Mouse (Mus musculus) C2C12 (cell line): ENCODE measurements around the gene Tent2. TPM values are rescaled to one million over a fixed set of nuclear protein-coding genes. Genes with fewer than 3 reads are reported as not detected.
"Not testable (repeated sequence)": the region's sequence is repeated elsewhere in the genome, so short reads cannot be mapped to it uniquely, and the experiment has no call there.

Experiments
- H3K27me3 ChIP-seq: one replicate; pipeline ENCODE4 v1.6.1; 2011; ENCODE audit not compliant: control insufficient read depth, insufficient read depth, insufficient read length
- H3K36me3 ChIP-seq: one replicate; pipeline ENCODE4 v1.6.1; 2011; ENCODE audit not compliant: control insufficient read depth, insufficient read depth
- H3K4me3 ChIP-seq: one replicate; pipeline ENCODE4 v1.5.1; 2011; ENCODE audit warnings: mild to moderate bottlenecking, control low read depth; ENCODE audit not compliant: poor library complexity, insufficient read depth, severe bottlenecking
- H3K79me2 ChIP-seq: one replicate; pipeline ENCODE4 v1.6.1; 2011; ENCODE audit not compliant: control insufficient read depth, insufficient read depth
- H3K79me3 ChIP-seq: one replicate; pipeline ENCODE4 v1.6.1; 2011; ENCODE audit warnings: low read depth, control low read depth
- H3ac ChIP-seq: one replicate; pipeline ENCODE3; 2011; ENCODE audit warnings: low read depth; ENCODE audit not compliant: control insufficient read depth, insufficient read length
- CEBPB ChIP-seq: IDR thresholded peaks from one replicate; pipeline ENCODE4 v1.6.1; 2011; ENCODE audit warnings: low read depth, mild to moderate bottlenecking, control low read depth, moderate library complexity
- CTCF ChIP-seq: IDR thresholded peaks from one replicate; pipeline ENCODE4 v1.5.1; 2011; ENCODE audit not compliant: control insufficient read depth, insufficient read depth, insufficient read length
- FOSL1 ChIP-seq: IDR thresholded peaks from one replicate; pipeline ENCODE4 v1.8.0; 2011; ENCODE audit warnings: mild to moderate bottlenecking, low read length; ENCODE audit not compliant: poor library complexity, insufficient read depth, severe bottlenecking
- MAX ChIP-seq: IDR thresholded peaks from one replicate; pipeline ENCODE4 v1.6.1; 2011; ENCODE audit warnings: mild to moderate bottlenecking, control low read depth
- MYOD1 ChIP-seq: IDR thresholded peaks from one replicate; pipeline ENCODE4 v1.6.1; 2011; ENCODE audit warnings: low read depth; ENCODE audit not compliant: control insufficient read depth, insufficient read length
- MYOG ChIP-seq: IDR thresholded peaks from one replicate; pipeline ENCODE4 v1.6.1; 2011; ENCODE audit not compliant: control insufficient read depth, insufficient read length; ENCODE audit errors: extremely low read depth
- USF1 ChIP-seq: IDR thresholded peaks from one replicate; pipeline ENCODE4 v1.6.1; 2011; ENCODE audit warnings: low read depth, mild to moderate bottlenecking, control low read depth, moderate library complexity
- polyA plus RNA-seq: library from polyadenylated mRNA; unstranded; fragments of >200 nt; fragmentation: generic; extraction: Trizol; gene quantifications from one replicate; pipeline ENCODE4 v1.2.1, GENCODE M21; 2012; ENCODE audit warnings: missing spikeins

The Tent2 gene
- polyA plus RNA-seq, 1 experiment = 8.2 TPM

DNA sequence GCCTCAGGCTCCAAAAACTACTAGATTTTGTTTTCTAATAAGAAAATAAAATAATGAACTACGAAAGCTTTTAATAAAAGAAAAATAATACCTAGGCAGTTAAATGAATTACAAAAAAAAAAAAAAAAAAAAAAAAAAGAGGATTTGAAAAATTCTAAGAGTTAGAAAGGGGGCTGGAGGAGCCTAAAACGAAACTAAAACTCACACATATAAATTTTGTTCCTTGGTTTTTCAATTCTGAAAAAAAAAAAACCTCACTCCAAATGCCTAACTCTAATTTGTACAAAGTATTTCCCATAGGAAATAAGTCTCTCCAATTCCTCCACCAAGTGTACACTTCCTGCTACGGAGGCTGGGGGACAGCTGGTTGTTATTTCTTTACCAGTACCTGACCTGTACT lies 3.4 kb downstream of the Tent2 start:
- Histone ChIP-seq H3ac (no peak overlapping the region), H3K4me3 (no peak overlapping the region), H3K79me3 (peaks cover 69% of the 10 kb centered on the region), H3K36me3 (peaks cover 19% of the 10 kb centered on the region), H3K79me2 (peaks cover 84% of the 10 kb centered on the region), H3K27me3 (no peaks in the 10 kb centered on the region)
- TF ChIP-seq CEBPB (no peak), MAX (no peak), FOSL1 (no peak), USF1 (no peak), CTCF (no peak), MYOD1 (no peak), MYOG (no peak)

- Histone ChIP-seq H3K79me2 (peaks cover 93% of the 10 kb centered on the region), H3K79me3 (peaks cover 79% of the 10 kb centered on the region), H3K36me3 (peaks cover 28% of the 10 kb centered on the region)
- H3K4me3 ChIP-seq, H3ac ChIP-seq, H3K27me3 ChIP-seq: not testable (repeated sequence)
Measured at GRCm38 (mm10) chr13:93187792-93188191, 4.4 kb downstream of the Tent2 start.

DNA sequence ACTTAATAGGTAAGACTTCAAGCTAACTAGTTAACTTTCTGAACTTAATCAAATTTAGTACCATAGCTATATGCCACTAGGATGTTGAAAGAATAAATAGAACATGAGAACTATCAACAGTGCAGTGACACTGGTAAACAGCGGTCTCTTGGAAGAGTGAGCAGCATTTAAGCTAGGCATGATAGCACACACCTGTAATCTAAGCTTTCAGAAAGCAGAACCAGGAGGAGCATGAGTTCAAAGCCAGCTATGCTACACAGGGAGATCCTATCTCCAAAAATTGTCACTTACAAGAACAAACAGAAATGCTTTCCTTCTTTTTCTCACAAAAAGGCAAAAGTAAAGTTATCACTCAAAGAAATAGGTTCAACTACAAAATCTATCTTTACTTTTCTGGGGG lies 11.8 kb downstream of the Tent2 start:
- Histone ChIP-seq H3K4me3 (no peak overlapping the region), H3ac (no peak overlapping the region), H3K36me3 (peaks cover 47% of the 10 kb centered on the region), H3K27me3 (no peaks in the 10 kb centered on the region), H3K79me2 (peaks cover 98% of the 10 kb centered on the region), H3K79me3 (peaks cover 72% of the 10 kb centered on the region)
- TF ChIP-seq CTCF (no peak), MYOG (no peak), MYOD1 (no peak), MAX (no peak), FOSL1 (no peak), CEBPB (no peak)

DNA sequence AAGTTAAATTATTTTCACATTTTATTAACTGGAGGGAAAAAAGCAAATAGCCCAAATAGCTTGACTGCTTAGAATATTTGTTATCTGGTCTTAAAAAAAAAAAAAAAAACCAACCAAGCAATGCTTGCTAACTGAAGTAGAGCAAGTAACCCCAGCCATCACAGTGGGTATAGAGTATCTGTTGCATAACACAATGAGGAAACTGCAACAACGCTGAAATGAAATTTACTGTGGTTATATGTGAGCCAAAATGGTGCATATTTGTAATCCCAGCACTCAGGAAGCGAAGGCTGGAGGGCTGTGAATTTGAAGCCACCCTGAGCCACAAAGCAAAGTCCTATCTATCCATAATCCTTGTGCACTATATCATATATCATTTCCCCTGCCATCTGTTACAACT lies 12.7 kb downstream of the Tent2 start:
- no peak overlapping the region for H3ac ChIP-seq
- peaks cover 94% of the 10 kb centered on the region for H3K79me2 ChIP-seq
- H3K27me3 ChIP-seq = no peaks in the 10 kb centered on the region
- TF ChIP-seq CTCF (no peak), USF1 (no peak), MYOG (no peak), MAX (no peak), CEBPB (no peak), FOSL1 (no peak), MYOD1 (no peak)
- H3K4me3 ChIP-seq = no peak overlapping the region
- H3K79me3 ChIP-seq = peaks cover 65% of the 10 kb centered on the region
- peaks cover 48% of the 10 kb centered on the region for H3K36me3 ChIP-seq

GRCm38 (mm10) chr13:93177571-93177970 lies 14.6 kb downstream of the Tent2 start:
- Histone ChIP-seq H3K36me3 (peaks cover 41% of the 10 kb centered on the region), H3K4me3 (no peak overlapping the region), H3K27me3 (no peaks in the 10 kb centered on the region), H3K79me3 (peaks cover 50% of the 10 kb centered on the region), H3ac (no peak overlapping the region), H3K79me2 (peaks cover 82% of the 10 kb centered on the region)
- no peak for TF ChIP-seq MYOG
- no peak for TF ChIP-seq CTCF
- no peak for TF ChIP-seq MYOD1
- TF ChIP-seq CEBPB = no peak
- no peak for TF ChIP-seq MAX

GRCm38 (mm10) chr13:93163303-93163702 lies 28.9 kb downstream of the Tent2 start:
- TF ChIP-seq CTCF (no peak), USF1 (no peak), MYOD1 (no peak), MYOG (no peak), FOSL1 (no peak), CEBPB (no peak)
- Histone ChIP-seq H3K79me3 (no peaks in the 10 kb centered on the region), H3K27me3 (no peaks in the 10 kb centered on the region), H3K79me2 (no peaks in the 10 kb centered on the region), H3ac (no peak overlapping the region), H3K36me3 (peaks cover 65% of the 10 kb centered on the region), H3K4me3 (no peak overlapping the region)
